In the genomic region with DNA sequence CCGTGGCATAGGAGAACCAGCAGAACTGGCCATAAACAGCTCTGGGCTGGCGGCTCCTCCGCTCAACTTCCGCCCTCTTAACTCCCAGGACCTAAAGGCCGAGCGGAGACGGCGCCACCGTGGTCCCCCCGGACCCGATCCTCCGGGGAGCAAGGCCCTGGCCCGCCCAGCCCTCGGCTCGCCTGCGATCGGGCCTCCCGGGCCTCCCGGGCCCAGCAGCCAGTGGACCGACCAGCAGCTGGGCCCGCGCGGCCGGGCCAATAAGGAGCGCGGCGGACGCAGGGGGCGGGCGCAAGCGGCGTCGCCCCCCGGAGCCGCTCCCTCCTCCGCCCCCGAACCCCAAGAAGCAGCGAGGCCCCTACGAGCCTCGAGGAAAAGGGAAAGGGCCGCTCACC, we compare ENCODE assay signal across 8 mouse cellular contexts. TPM values are rescaled to one million over a fixed set of nuclear protein-coding genes. Genes with fewer than 3 reads are reported as not detected.
DNase-seq lines count a peak whose midpoint lies in the region; ATAC-seq lines count a peak whose summit lies in the region.

No protein-coding gene starts in this region.

- H3K4me3 ChIP-seq in embryonic facial prominence, embryonic 15.5 days (replicated peaks), result peak overlapping the region; percentile 68
- peak overlapping the region; percentile 92 for H3K4me3 ChIP-seq in limb, embryonic 13.5 days

- peak; percentile 78 for ATAC-seq in frontal cortex, adult (ENCODE audit: low TSS enrichment)
- peak; percentile 87 for ATAC-seq in embryonic facial prominence, embryonic 15.5 days (ENCODE audit: insufficient number of reproducible peaks, low FRiP score, low TSS enrichment, low read depth)
- peak; percentile 76 for ATAC-seq in limb, embryonic 13.5 days (ENCODE audit: low FRiP score, low read depth)
- ATAC-seq in neutrophil, adult 5-6 weeks (ENCODE audit: extremely low read depth, insufficient number of reproducible peaks, low FRiP score, poor library complexity, severe bottlenecking), result 0 out of 2 replicates have a peak, but pooled peaks have one; percentile 0

- peak overlapping the region; percentile 81 for H3K9ac ChIP-seq in embryonic facial prominence, embryonic 15.5 days
- peak overlapping the region; percentile 97 for H3K9ac ChIP-seq in limb, embryonic 13.5 days

- DNase-seq in frontal cortex, adult 2 months (ENCODE audit: extremely low spot score in 1 of 2, low spot score in 1 of 2), result no peak
- peak; percentile 50 for DNase-seq in 3T3-L1 (ENCODE audit: low read depth, low spot score)
- no peak for DNase-seq in right cerebral cortex, postnatal 14 days
- DNase-seq in kidney, postnatal 10 days, result no peak

- peak overlapping the region; percentile 99 for H3K27ac ChIP-seq in embryonic facial prominence, embryonic 15.5 days (replicated peaks)
- peak overlapping the region; percentile 98 for H3K27ac ChIP-seq in limb, embryonic 13.5 days

- H3K4me2 ChIP-seq in embryonic facial prominence, embryonic 15.5 days (replicated peaks), result peak overlapping the region; percentile 79
- peak overlapping the region; percentile 95 for H3K4me2 ChIP-seq in limb, embryonic 13.5 days (replicated peaks)

- no peaks in the 10 kb centered on the region for H3K9me3 ChIP-seq in embryonic facial prominence, embryonic 15.5 days (replicated peaks)
- H3K9me3 ChIP-seq in limb, embryonic 13.5 days, result no peaks in the 10 kb centered on the region

- under 1% methylated on average over 40 of the region's 41 CpGs for WGBS in embryonic facial prominence, embryonic 15.5 days
- WGBS in limb, embryonic 13.5 days, result under 1% methylated on average over 39 of the region's 41 CpGs

- peaks cover 21% of the 10 kb centered on the region for H3K4me1 ChIP-seq in embryonic facial prominence, embryonic 15.5 days
- peaks cover 14% of the 10 kb centered on the region for H3K4me1 ChIP-seq in limb, embryonic 13.5 days

- H3K36me3 ChIP-seq in embryonic facial prominence, embryonic 15.5 days, result peaks cover 27% of the 10 kb centered on the region
- H3K36me3 ChIP-seq in limb, embryonic 13.5 days, result peaks cover 41% of the 10 kb centered on the region

- no peaks in the 10 kb centered on the region for H3K27me3 ChIP-seq in embryonic facial prominence, embryonic 15.5 days
- H3K27me3 ChIP-seq in limb, embryonic 13.5 days, result no peaks in the 10 kb centered on the region

RNA-seq across cellular contexts. Expression of a gene that starts 0.4 kb away (rescaled TPM):
- 67.7 and 76.6 TPM in 2 replicates for polyA plus RNA-seq in frontal cortex, adult 2 months (2012; rRNA removed)
- 142 and 147 TPM in 2 replicates for polyA plus RNA-seq in embryonic facial prominence, embryonic 15.5 days (2015; fragmentation: Nextera tagmentation; extraction: Ambion mirVana)
- 158 and 165 TPM in 2 replicates for polyA plus RNA-seq in limb, embryonic 13.5 days (2015; fragmentation: Nextera tagmentation; extraction: Ambion mirVana)
- total RNA-seq in neutrophil, adult 5-6 weeks (2017), result 115 and 129 TPM in 2 replicates

RNA-seq across cellular contexts. Expression of a gene that starts 23.6 kb away (rescaled TPM):
- 62.2 and 64.4 TPM in 2 replicates for polyA plus RNA-seq in frontal cortex, adult 2 months (2012; rRNA removed)
- 163 and 185 TPM in 2 replicates for polyA plus RNA-seq in embryonic facial prominence, embryonic 15.5 days (2015; fragmentation: Nextera tagmentation; extraction: Ambion mirVana)
- polyA plus RNA-seq in limb, embryonic 13.5 days (2015; fragmentation: Nextera tagmentation; extraction: Ambion mirVana), result 108 and 110 TPM in 2 replicates
- 22.5 and 30.8 TPM in 2 replicates for total RNA-seq in neutrophil, adult 5-6 weeks (2017)

RNA-seq across cellular contexts. Expression of a gene that starts 26.2 kb away (rescaled TPM):
- 109 and 111 TPM in 2 replicates for polyA plus RNA-seq in frontal cortex, adult 2 months (2012; rRNA removed)
- polyA plus RNA-seq in embryonic facial prominence, embryonic 15.5 days (2015; fragmentation: Nextera tagmentation; extraction: Ambion mirVana), result 69.5 and 76.2 TPM in 2 replicates
- 59.4 and 63.9 TPM in 2 replicates for polyA plus RNA-seq in limb, embryonic 13.5 days (2015; fragmentation: Nextera tagmentation; extraction: Ambion mirVana)
- 41.4 and 43.3 TPM in 2 replicates for total RNA-seq in neutrophil, adult 5-6 weeks (2017)

RNA-seq across cellular contexts. Expression of a gene that starts 59.5 kb away (rescaled TPM):
- 14.5 and 15.7 TPM in 2 replicates for polyA plus RNA-seq in frontal cortex, adult 2 months (2012; rRNA removed)
- 64.6 and 68.1 TPM in 2 replicates for polyA plus RNA-seq in embryonic facial prominence, embryonic 15.5 days (2015; fragmentation: Nextera tagmentation; extraction: Ambion mirVana)
- 58.9 and 59.5 TPM in 2 replicates for polyA plus RNA-seq in limb, embryonic 13.5 days (2015; fragmentation: Nextera tagmentation; extraction: Ambion mirVana)
- total RNA-seq in neutrophil, adult 5-6 weeks (2017), result 16.6 and 20.3 TPM in 2 replicates

Comparison
In these comparisons a context has a peak if more than half of its experiments do, and no peak if none do; other contexts are left out.
1. ATAC-seq: peak in every context shown above with its lines; median percentile 87 in embryonic facial prominence, embryonic 15.5 days; 78 in frontal cortex, adult; 76 in limb, embryonic 13.5 days; 0 in neutrophil, adult 5-6 weeks.